Mouse (Mus musculus) G1E (cell line): ENCODE data around the gene Agfg1. TPM values are rescaled to one million over a fixed set of nuclear protein-coding genes. Genes with fewer than 3 reads are reported as not detected.

Experiments
- ATAC-seq: 2 replicates; pipeline ENCODE4 v1.8.0; 2016; ENCODE audit warnings: mild to moderate bottlenecking; ENCODE audit not compliant: insufficient number of reproducible peaks, poor library complexity, low FRiP score, severe bottlenecking; ENCODE audit errors: extremely low read depth
- DNase-seq: peaks from one replicate; pipeline ENCODE4 v3.0.0; 2012; ENCODE audit warnings: low spot score
- H3K27me3 ChIP-seq: 2 replicates; pipeline ENCODE4 v1.6.1; 2012; ENCODE audit warnings: mild to moderate bottlenecking, low read length, inconsistent platforms; ENCODE audit not compliant: insufficient read depth
- H3K36me3 ChIP-seq: replicated peaks from 2 replicates; pipeline ENCODE3; 2012; ENCODE audit warnings: mild to moderate bottlenecking, inconsistent platforms
- H3K4me1 ChIP-seq: 2 replicates; pipeline ENCODE4 v1.6.1; 2012; ENCODE audit warnings: low read depth, low read length, inconsistent platforms, mixed read lengths; ENCODE audit not compliant: insufficient read depth
- H3K4me3 ChIP-seq: 2 replicates; pipeline ENCODE4 v1.5.1; 2012; ENCODE audit warnings: low read depth, mild to moderate bottlenecking, inconsistent platforms, low read length, moderate library complexity, mixed read lengths
- H3K9me3 ChIP-seq: replicated peaks from 2 replicates; pipeline ENCODE4 v1.6.1; 2012; ENCODE audit warnings: inconsistent platforms
- CTCF ChIP-seq: IDR thresholded peaks from 2 replicates; pipeline ENCODE4 v1.5.1; 2012; ENCODE audit warnings: low read depth, low read length, inconsistent platforms, mixed read lengths
- GATA1 ChIP-seq: IDR thresholded peaks from 2 replicates; pipeline ENCODE4 v1.6.1; 2012; ENCODE audit warnings: borderline replicate concordance, low read length, inconsistent platforms, mixed read lengths
- GATA2 ChIP-seq: IDR thresholded peaks from 2 replicates; pipeline ENCODE4 v1.6.1; 2012; ENCODE audit warnings: low read depth, low read length, inconsistent platforms, borderline replicate concordance
- POLR2AphosphoS5 ChIP-seq: IDR thresholded peaks from 2 replicates; pipeline ENCODE4 v1.6.1; 2012; ENCODE audit warnings: low read depth, low read length, inconsistent platforms; ENCODE audit not compliant: insufficient replicate concordance
- TAL1 ChIP-seq: conservative IDR thresholded peaks from 2 replicates; pipeline ENCODE4 v1.6.1; 2012; ENCODE audit warnings: low read depth, low read length, inconsistent platforms, mixed read lengths
- polyA plus RNA-seq: library from polyadenylated mRNA; stranded (reverse); fragments of >175 nt; gene quantifications from 2 replicates; pipeline ENCODE4 v1.2.3, GENCODE M21; 2012
- total RNA-seq, 2 experiments: library from RNA; stranded (forward) in 1 of 2; stranded (reverse) in 1 of 2; fragments of 200-1000 nt in 1 of 2; fragments of >200 nt in 1 of 2; fragmentation: Nextera tagmentation in 1 of 2; gene quantifications; 2 replicates each; pipeline ENCODE4 v1.2.3; 2014 to 2017

Gene Agfg1
- total and polyA plus RNA-seq, 3 experiments, result 30.4 to 306 (median 135) TPM

DNA sequence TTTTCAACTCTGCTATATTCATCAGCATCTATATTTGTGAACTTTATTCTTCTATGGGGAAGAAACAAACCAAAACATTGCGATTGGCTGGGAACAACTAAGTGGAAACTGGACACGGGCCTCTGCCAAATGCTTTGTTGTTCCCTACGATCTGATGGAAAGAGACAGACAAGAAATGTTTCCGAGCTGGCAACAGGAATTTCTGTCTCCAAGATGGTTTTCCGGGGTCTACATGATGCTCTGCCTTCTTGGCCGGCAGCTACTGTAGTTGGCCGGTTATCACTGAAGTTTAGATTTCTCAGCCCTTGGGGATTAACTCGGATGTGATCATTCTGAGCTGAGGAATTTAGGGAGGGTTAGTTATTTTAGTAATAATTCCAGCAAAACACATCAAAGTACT is 32.9 kb upstream of the Agfg1 start:
- DNase-seq, result no peak
- no peaks in the 10 kb centered on the region for H3K9me3 ChIP-seq
- TF ChIP-seq GATA2 (no peak), TAL1 (no peak), CTCF (no peak), GATA1 (no peak), POLR2AphosphoS5 (no peak)
- peaks cover 26% of the 10 kb centered on the region for H3K4me1 ChIP-seq
- peaks cover 9% of the 10 kb centered on the region for H3K27me3 ChIP-seq
- H3K36me3 ChIP-seq, result no peaks in the 10 kb centered on the region
- ATAC-seq, result no peak
- H3K4me3 ChIP-seq, result no peak overlapping the region

DNA sequence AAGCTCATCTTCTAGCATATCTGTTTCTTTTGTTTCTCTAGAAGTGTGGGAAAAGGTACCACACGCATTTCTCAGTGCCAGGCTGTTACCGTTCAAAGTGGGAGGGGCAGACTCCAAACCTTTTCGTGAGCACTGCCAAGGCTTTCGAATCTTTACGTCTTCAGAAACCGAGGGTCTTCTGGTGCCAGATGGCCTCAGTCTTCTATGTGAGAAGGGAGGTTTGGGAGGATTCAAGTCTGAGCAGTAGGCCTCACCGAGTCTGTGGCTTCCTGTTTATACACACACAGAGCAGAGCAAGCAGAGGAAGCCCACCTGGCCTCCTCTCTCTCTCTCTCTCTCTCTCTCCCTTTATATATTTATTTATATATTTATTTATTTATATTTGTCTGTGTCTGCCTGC is 32.1 kb upstream of the Agfg1 start:
- no peaks in the 10 kb centered on the region for H3K36me3 ChIP-seq
- H3K27me3 ChIP-seq, result peaks cover 3% of the 10 kb centered on the region; the same call in 1 of the 2 replicates
- DNase-seq (no peak), ATAC-seq (no peak)
- H3K9me3 ChIP-seq, result no peaks in the 10 kb centered on the region
- H3K4me1 ChIP-seq, result peaks cover 26% of the 10 kb centered on the region
- no peak overlapping the region for H3K4me3 ChIP-seq
- TF ChIP-seq POLR2AphosphoS5 (no peak), GATA1 (no peak)

DNA sequence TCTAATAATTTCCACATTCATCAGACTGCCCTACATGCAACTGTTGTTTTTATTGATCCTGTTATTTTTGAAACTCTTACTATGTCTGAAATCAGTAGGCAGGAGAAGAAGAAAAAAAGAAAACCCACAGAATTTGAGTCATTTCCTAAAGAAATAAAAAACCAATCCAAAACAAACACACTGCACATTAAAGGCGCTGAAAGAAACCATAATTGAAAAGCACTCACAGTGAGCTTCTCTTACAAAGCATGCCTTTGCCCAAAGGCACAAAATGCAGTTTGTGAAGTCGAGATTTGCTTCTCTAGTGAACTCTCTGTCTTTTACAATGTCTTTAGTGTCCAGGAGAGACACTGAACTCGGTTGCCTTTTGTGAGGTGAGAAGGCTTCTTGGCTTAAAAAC is 30.7 kb upstream of the Agfg1 start:
- ATAC-seq (no peak), DNase-seq (no peak)
- Histone ChIP-seq H3K9me3 (no peaks in the 10 kb centered on the region), H3K27me3 (no peaks in the 10 kb centered on the region), H3K4me3 (no peak overlapping the region), H3K36me3 (no peaks in the 10 kb centered on the region), H3K4me1 (peaks cover 22% of the 10 kb centered on the region)
- TF ChIP-seq GATA1 (no peak), POLR2AphosphoS5 (no peak), GATA2 (no peak), TAL1 (no peak), CTCF (no peak)

DNA sequence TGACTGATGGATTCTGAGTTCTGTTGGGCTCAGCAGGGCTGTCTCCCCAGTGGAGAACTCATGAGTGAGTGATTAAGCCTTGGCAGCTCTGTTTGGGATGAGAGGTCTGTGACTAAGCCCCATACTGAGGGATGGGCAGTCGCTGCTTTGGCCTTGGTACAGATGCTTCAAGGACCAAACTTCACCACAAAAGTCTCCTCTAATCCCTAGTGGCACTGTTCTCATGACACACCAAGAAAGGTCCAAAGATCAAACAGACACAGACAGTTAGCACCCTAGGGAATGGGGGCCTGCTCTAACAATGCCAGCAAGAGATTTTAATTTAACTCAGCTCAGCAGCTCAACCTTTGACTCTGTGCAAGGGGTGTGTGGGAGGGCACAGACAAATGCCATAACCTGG is 27.5 kb upstream of the Agfg1 start:
- H3K4me3 ChIP-seq, result no peak overlapping the region
- H3K9me3 ChIP-seq, result no peaks in the 10 kb centered on the region
- H3K4me1 ChIP-seq, result peaks cover 50% of the 10 kb centered on the region
- TF ChIP-seq CTCF, result no peak
- TF ChIP-seq GATA1, result no peak
- TF ChIP-seq POLR2AphosphoS5, result no peak
- no peak for TF ChIP-seq GATA2
- TF ChIP-seq TAL1, result no peak
- DNase-seq (no peak), ATAC-seq (no peak)
- H3K36me3 ChIP-seq, result no peaks in the 10 kb centered on the region
- no peaks in the 10 kb centered on the region for H3K27me3 ChIP-seq

DNA sequence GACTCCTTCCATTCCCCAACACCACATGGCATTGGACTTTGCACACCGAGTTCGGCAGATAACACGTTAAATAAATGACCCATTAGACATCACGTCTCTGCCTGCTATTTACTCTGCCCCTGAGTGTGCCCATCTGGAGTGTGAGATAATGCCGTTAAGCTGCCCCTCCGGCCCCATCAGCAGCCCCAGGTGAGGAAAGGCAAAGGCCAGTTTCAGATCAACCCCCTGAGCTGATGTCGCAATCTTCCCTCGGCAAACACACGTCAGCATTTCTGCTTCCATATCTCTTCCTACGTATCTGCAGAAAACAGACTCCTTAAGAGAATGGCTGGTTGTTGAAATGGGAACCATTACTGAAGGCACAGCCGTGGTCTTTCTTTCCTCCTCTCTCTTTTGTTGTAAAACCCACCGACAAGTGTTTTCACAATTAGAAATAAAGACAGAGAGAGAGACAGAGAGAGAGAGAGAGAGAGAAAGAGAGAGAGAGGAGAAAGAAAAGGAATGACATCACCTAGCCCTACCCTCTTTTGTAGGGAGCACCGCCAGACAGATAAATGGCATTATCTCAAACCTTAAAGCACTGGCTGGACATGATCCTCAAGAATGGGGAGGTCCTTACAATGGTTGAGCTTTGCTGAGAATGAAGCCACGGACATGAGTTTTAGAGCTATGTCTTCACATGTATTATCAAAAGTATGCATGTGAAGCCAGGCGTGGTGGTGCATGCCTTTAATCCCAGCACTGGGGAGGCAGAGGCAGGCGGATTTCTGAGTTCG is 23.2 kb upstream of the Agfg1 start:
- TF ChIP-seq TAL1 (peak; percentile 90), GATA2 (no peak)
- Histone ChIP-seq H3K9me3 (no peaks in the 10 kb centered on the region), H3K4me1 (peaks cover 68% of the 10 kb centered on the region), H3K27me3 (no peaks in the 10 kb centered on the region), H3K36me3 (no peaks in the 10 kb centered on the region), H3K4me3 (peak overlapping the region; percentile 62; the same call in 1 of the 2 replicates)
- DNase-seq (peak; percentile 73), ATAC-seq (peak; percentile 89)

DNA sequence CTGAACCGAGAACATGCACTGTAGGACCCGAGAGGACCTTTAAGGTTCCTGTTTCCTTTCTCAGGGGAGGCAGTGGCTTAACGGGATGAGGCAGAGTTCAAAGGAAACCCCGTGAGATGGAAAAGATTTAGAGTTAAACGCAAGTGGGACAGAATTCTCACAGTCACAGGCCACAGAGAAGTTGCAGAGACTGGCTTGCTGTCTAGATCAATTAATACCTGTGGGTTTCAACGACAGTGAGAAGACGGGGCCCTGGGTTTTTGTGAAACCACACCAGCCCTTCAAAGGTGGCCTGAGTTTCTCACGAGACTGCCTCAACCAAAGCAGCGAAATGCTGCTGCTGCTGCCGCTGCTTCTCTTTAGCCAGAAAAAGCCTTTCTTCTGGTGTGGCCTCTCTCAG is 19.9 kb upstream of the Agfg1 start:
- no peaks in the 10 kb centered on the region for H3K36me3 ChIP-seq
- no peaks in the 10 kb centered on the region for H3K9me3 ChIP-seq
- no peaks in the 10 kb centered on the region for H3K27me3 ChIP-seq
- TF ChIP-seq POLR2AphosphoS5 (no peak), GATA2 (no peak), GATA1 (no peak), TAL1 (no peak), CTCF (no peak)
- peak overlapping the region; percentile 53; the same call in 1 of the 2 replicates for H3K4me3 ChIP-seq
- DNase-seq, result no peak
- H3K4me1 ChIP-seq, result peaks cover 82% of the 10 kb centered on the region
- ATAC-seq, result no peak
